Mouse (Mus musculus): ENCODE data around the gene Akap13. TPM values are rescaled to one million over a fixed set of nuclear protein-coding genes. Genes with fewer than 3 reads are reported as not detected.

The Akap13 gene
- total RNA-seq, 2 experiments from 2014 or later, result 63.8 to 73.6 TPM

- DNase-seq, result no peak
These were observed 103.8 kb downstream of the Akap13 start for GRCm38 (mm10) chr7:75559119-75559518.

- no peak for DNase-seq
These were observed 104.6 kb downstream of the Akap13 start for GRCm38 (mm10) chr7:75559915-75560314.

DNA sequence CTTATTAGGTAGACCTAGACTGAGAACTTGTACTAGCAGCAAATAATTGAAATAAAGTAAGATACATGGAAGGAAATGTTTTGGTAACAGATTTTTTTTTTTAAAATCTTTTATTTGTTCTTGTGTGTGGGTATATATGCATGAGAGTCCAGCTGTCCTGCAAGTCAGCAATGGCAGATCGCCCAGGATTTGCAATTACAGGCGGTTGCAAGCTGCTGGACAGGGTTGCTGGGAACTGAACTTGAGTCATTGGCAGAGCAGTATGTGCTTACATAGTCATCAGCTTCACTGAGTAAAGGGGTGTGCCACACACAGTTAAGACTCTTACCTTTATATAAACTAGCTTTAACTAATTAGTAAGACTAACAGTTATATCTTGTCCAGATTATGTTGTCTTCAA is 105.2 kb downstream of the Akap13 start:
- no peak for DNase-seq

DNA sequence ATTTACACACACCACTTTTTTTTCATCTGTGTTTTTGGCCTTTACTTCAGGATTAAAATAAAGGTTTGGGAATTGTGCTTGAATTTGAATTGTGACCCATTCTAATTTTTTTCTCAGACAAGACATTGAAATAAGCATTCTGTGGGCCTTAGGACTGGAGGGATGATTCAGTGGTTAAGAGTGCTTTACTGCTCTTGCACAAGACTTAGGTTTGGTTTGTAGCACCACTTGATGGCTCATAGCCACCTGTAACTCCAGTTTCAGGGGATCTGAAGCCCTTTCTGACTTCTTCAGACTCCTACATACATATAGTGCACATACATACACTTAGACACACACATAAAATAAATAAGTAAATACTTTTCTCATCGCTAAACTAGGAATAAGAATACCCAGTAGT is 105.8 kb downstream of the Akap13 start:
- DNase-seq, result no peak

DNA sequence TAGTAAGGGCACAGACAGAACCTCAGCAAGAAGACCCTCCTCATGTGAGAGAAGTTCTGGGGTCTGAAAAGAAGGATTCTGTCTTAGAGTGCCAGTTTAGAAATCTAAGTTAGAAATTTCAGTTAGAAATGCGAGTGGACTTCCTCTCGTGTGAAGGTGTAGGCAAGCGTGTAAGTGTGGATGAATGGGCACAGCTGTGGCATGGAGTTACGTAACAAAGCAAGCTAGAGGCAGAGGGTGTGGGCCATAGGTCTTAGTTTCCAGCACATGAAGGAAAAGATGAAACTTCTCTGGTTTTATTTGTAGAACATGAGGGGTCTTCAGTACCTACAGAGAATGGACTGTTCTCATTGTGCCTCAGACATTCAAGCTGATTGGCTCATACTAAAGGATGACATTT is 112.9 kb downstream of the Akap13 start:
- DNase-seq, result no peak

DNA sequence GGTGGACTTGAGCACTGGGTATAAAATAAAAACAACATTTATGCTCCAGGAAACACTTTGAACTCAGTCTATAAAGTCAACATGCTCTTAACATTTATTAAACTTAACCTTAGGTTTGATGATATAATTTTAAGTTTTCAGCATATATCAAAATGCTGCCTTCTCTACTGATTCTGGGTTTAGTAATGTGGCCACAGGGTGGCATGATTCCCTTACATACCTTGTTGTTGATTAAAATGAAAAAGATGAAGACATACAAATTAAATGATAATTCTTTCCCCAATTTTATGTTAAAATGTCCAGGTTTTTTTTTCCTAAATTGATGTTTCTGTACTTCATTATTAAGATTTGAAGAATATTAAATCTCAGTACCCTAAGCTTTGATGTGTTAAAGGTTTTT is 113.5 kb downstream of the Akap13 start:
- no peak for DNase-seq

DNA sequence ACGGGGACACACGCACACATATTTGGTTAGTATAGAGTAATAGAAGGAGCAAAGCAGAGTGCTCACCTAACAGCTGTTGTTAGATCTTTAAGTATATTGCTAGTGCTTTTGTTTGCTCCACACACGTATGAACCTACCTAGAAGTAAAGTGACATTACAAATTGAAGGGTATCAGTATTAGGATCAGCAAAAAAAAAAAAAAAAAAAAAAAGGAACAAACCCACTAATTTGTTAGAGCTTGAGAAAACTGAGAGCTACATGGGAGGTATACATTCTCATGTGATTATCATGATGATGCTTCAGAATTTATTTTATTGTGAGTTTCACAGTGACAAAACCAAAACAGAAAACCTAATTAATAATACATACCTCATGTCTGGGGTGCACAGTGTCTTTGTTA is 114.9 kb downstream of the Akap13 start:
- no peak for DNase-seq

DNA sequence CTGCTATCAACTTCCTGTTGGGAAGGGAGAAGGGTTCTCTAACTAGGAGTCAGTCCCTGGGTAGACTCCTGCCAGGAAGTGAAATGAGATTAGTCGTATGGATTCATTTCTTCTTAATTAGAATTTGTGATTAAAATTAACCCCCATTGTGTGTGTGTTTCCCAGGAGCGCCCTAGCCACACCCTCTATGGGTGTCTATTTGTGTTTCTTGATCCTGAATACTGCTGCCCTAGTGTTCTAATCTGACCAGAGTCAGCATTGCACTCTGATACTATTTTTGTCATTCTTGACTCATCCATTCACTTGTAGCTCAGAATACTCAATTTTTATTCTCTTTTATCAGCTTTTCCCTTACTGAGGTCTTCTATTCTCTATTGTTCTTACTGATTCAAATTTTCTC is 115.7 kb downstream of the Akap13 start:
- DNase-seq, result no peak

- DNase-seq, result no peak
These were observed 116.8 kb downstream of the Akap13 start for GRCm38 (mm10) chr7:75572127-75572526.

GRCm38 (mm10) chr7:75575120-75575649 is 119.9 kb downstream of the Akap13 start:
- peak; percentile 75 to 87 for DNase-seq

DNA sequence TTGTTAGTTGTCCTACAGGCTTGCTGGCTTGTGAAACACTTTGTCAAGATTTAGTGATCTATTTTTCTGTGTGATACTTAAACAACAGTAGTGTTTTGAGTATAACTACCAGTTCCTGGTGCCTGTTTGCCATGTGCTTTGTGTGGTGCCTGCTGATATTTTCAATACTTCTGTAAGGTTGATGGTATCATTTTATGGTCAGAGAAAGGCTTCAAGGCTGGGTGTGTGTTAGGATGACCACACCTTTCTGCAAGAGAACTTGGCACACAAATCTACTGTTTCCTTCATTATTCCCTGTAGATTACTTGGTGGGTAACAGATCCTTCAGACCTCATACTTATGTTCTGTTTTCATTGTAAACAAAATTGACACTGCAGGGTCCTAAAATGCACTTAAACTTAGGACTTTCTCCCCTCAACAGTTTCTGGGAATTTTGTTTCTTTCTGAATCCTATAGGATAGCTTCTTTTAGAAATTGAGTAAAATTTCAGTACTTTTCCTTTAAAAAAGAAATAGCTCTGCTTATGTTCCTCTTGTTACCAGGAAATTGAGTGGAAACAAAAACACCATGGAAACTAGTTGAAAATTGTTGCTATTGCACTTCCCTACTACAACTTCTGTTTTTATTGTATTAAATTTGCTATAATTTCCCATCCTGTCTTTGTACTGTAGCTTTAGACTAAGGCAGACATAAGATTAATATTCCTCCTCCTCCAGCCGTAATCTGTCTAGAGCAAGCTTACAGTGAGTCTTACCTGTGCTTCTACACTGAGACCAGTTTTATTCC is 120.7 kb downstream of the Akap13 start:
- no peak for DNase-seq

DNA sequence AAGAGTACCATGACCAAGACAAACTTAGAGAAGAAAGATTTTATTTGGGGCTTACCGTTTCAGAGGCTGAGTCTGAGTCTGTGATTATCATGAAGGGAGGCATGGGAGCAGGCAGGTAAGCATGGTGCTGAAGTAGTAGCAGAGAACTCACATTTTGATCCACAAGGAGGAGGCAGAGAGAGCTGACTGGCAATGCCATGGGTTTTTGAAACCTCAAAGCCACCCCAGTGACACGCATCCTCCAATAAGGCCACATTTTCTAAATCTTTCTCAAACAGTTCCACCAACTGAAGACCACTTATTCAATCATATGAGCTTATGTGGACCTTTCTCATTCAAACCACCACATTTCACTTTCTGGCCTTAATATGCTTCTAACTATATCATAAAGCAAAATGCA is 121.5 kb downstream of the Akap13 start:
- DNase-seq, result no peak

- DNase-seq, result peak; percentile 54 to 63
These were observed 122.0 kb downstream of the Akap13 start for GRCm38 (mm10) chr7:75577353-75577752.

DNA sequence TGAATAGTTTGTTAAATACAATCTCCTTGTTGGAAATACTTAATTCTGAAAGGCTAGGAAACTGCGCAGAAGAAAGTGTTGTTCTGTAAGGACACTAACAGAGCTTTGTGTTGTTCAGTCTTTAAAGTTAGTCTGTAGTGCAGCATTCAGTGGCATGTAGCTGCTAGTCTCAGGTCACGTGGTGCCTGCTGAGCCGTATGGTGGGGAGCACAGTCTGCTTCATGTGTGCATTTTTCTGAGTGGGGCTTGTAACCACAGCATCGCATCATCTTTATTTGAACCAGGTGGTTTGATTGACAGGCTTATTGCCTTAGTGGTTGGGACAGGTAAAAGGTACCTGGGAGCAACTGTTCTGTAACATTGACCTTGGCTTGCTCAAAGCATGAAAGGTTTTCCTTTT is 123.3 kb downstream of the Akap13 start:
- DNase-seq, result no peak

DNA sequence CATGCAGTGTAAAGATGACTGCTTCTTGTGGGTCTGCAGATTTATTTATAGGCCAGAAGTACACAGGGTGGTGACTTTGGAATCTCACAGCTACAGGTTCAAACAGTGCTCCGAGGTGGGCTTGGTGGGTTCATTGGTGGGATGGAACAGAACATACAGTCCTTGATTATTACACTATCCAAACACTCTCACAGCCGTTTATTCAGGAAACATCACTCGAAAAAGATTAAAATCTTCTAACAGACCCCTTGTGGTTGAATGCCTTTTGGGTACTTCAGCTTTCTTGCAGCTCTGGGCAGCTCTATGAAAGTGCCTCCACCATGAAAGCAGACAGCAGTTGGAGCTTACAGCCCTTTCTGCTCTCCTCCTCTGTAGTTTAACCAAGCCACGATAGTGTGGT is 126.8 kb downstream of the Akap13 start:
- no peak for DNase-seq

DNA sequence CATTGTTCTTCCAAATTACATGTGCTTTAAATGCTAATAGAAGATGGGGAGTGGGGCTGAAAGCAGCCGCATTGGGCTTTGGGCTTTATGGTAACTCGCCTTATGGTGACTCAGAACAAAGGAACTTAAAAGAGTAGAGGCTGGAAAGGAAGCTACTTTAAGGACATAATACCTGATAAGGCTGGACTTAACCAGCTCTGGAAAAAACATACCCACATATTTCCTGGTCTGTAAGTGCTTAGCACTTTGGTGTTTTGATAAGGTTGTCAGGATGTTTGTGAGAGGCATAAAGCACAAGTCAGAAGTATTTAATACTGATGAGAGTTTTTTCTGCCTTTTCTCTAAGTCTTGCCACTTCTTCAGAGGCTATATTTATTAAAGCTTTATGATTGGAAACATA is 128.8 kb downstream of the Akap13 start:
- no peak for DNase-seq

DNA sequence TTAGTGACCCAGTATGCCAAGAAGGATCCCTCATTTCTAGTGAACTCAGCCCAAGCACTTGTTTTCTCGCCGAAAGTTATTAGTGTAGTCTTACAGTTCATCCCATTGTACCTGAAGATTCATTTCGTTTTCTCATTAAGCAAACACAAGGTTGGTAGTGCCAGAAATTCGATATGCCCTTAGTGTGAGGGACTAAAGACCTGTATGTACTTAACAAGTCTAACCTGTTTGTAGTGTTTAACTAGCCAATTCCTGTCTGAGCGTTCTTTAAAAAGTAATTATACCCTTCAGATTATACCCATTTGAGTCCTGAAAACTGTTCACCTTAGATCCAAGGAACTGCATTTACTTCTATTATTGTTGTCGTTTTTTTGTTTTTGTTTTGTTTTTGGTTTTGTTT is 130.1 kb downstream of the Akap13 start:
- DNase-seq, result no peak

DNA sequence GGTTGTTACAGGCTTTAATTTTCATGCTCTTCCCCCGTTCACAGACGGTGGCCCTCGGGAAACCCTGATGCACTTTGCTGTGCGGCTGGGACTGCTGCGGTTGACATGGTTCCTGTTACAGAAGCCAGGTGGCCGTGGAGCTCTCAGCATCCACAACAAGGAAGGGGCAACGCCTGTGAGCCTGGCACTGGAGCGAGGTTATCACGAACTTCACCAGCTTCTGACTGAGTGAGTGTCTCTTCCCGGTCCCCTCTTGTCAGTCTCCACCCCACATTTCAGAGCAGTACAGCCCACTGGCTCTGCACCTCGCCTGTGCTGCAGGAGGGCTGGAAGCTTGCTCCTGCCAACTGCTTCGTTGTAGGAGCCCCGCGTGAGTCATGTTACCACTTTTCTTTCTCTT is 130.8 kb downstream of the Akap13 start:
- DNase-seq, result peak in 1 of 2 experiments; percentile 44

DNA sequence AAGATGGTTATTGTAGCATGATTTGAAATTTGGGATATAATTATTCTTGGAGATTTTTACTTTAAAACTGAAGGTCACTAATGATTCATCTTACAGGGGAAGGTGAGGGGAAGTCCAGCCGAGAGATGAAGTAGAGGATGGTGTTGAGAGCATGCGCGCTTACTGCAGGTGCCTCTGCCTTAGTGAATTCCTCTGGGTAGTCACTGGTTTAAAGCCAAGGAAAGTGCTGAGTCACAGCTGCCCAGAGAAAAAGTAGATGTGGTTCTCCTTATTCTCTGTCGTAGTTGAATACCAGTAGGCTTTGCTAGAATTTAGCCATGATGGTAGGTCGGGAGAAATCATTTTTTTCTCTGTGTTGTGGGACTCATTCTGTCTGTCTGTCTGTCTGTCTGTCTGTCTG is 132.4 kb downstream of the Akap13 start:
- peak; percentile 52 to 57 for DNase-seq

GRCm38 (mm10) chr7:75589304-75589973 is 134.1 kb downstream of the Akap13 start:
- no peak for DNase-seq

GRCm38 (mm10) chr7:75591961-75592360 is 136.6 kb downstream of the Akap13 start:
- no peak for DNase-seq

- DNase-seq, result peak; percentile 54 to 62
These were observed 139.5 kb downstream of the Akap13 start for GRCm38 (mm10) chr7:75594801-75595200.

DNA sequence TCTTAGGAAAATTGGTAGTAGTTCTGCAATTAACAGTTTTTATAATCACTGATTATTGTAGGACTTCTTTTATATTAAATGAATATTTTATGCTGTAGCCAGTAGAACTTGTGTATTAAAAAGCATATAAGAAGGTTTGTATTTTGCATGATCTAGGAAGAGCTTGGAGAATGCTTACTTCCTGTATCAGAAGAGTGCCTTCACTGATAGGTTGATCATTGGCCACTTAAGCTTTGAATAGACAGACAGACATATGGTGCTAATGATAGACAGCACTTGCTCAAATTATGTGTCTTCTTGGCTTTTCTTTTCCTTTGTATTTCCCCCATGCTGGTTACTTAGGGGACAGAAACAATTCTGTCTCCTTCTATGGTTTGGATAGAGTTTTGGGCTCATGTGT is 139.9 kb downstream of the Akap13 start:
- DNase-seq, result no peak

Measured in heart, adult 18-20 months (tissue).